Mouse (Mus musculus): ENCODE measurements at regions not wholly inside any gene's neighbourhood (a gene's known extent, or its start where the extent isn't known, plus 50 kb on each side); places are given as distances from the start of the nearest gene placed in this dataset.
A peak's percentile ranks its signal among the peaks of the same experiment; 100 is the strongest.

DNA sequence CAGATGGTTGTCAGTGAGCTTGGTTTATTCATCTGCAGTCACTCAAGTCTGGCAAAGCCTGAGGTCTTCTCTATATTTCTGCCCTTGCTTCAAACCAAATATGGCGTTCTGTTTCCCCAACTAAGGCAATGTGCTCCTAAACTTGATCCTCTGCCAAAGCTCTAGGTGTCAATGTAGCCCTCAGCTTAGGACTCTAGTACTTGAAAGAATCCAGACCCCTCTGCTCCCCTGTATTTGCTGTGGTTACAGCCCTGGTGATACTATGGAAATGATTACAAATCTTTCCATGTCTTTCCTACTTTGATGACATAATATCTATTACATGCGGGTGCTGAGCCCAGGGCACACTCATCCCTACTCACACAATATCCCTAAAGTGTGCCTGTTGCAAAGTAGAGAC is 672.9 kb upstream of the Tbl1xr1 start:
- no peak for DNase-seq

GRCm38 (mm10) chr3:21404058-21404457 is 672.4 kb upstream of the Tbl1xr1 start:
- no peak for DNase-seq

DNA sequence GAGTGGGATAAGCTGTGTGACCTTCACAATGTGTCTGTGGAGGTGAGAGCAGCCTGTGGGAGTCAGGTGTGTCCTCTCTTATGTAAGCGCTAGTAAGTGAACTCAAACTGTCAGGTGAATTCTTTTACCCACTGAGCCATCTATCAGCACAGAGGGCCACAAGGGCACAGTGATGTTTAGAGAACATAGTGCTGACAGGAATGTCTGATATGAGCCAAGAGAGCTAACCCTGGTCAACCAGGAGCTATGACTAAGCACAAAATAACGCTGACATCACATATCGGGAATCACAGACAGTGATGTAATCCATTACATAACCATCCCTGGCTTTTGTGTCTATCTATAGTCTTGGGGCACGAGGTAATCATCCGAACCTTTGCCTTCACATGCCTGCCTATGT is 669.4 kb upstream of the Tbl1xr1 start:
- DNase-seq = peak; percentile 60 to 75

DNA sequence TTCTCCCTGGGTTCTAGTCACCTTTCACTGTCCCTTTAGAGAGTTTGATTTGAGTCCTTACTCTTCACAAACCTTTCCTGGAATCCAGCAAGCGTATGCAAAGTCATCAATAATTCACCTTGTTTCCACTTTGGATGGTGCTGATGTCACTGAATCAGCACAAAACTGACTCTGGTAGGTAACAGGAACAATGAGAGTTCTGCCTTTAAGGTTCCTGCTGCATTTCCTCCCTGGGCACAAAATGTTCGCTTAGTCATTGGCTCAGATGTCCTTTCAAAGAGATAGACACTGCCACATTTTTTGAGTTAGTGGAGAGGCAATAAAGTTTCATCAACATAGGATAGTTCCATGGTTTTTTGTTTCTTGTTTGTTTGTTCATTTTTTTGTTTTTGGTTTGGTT is 664.4 kb upstream of the Tbl1xr1 start:
- DNase-seq = no peak

GRCm38 (mm10) chr3:21423139-21423538 is 653.3 kb upstream of the Tbl1xr1 start:
- DNase-seq = no peak

- no peak for DNase-seq
Measured at GRCm38 (mm10) chr3:21426538-21426937, 649.9 kb upstream of the Tbl1xr1 start.

DNA sequence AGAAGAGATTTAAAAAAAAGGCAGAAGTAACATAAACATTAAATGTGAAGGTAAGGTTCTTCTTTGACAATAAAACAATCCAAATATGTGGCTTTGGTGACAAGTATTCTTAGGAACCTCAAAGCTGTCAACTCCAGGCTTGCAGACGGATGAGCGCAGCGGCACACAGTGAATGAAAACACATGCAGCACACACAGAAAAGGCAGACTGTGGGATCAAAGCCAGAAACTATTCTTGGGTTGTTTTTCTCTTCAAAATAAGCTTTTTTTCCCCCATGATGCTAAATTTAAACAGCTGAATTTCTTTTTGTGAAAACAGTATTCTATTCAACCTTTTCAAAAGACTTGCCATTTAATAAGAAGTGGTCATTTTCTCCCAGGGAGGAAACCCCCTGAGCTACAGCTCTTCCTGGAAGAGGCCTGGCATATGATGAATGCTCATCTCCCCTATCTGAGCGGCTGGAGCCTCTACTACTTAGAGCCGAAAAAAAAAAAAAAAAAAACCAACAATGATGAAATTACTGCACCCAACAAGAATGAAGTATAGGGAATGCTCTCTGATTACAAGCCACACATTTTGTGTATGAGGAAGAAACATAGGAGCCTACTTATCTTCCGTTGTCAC is 648.9 kb upstream of the Tbl1xr1 start:
- peak in 1 of 2 experiments; percentile 18 for DNase-seq

GRCm38 (mm10) chr3:21428120-21428519 is 648.3 kb upstream of the Tbl1xr1 start:
- peak in 1 of 2 experiments; percentile 28 for DNase-seq

- DNase-seq = no peak
Measured at GRCm38 (mm10) chr3:21464245-21464644, 612.2 kb upstream of the Tbl1xr1 start.

GRCm38 (mm10) chr3:21466113-21466645 is 610.3 kb upstream of the Tbl1xr1 start:
- DNase-seq = no peak

GRCm38 (mm10) chr3:21477366-21477765 is 599.1 kb upstream of the Tbl1xr1 start:
- peak; percentile 37 to 58 for DNase-seq

- peak; percentile 63 to 66 for DNase-seq
Measured at GRCm38 (mm10) chr3:21479021-21479795, 597.2 kb upstream of the Tbl1xr1 start.

DNA sequence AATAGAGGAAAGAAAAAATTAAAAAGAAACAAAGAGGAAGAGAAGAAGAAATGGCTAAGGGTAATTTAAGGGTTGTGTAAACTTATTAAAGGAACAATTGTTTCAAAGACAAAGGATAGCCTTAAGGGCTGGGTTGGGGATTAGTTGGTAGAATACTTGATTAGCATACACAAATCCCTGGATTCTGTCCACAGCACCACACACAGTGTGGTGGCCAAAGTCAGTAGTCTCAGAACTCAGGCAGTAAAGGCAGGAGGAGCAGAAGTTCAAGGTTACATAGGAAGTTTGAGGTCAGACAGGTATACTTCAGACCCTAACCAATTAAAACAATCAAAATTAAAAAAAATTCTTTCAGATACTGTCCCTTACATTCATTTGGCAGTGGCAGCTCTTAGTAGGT is 596.6 kb upstream of the Tbl1xr1 start:
- DNase-seq = no peak

GRCm38 (mm10) chr3:21484052-21484451 is 592.4 kb upstream of the Tbl1xr1 start:
- peak in 1 of 2 experiments; percentile 36 for DNase-seq

DNA sequence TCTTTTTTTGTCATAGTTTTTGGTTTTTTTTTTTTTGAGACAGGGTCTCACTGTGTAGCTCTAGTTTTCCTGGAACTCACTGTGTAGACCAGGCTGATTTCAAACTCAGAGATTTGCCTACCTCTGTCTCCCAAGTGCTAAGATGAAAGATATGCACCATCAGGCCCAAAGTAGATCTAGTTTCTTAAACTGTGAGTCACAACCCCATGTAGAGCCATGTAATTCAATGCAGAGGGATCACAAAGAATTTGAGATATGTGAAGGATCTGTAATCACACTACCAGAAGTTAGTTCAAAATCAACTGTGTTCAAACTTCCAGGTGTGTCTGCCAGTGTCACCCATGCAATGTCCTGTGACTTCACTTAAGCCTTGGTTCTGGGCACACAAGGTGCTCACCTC is 591.0 kb upstream of the Tbl1xr1 start:
- DNase-seq = no peak

DNA sequence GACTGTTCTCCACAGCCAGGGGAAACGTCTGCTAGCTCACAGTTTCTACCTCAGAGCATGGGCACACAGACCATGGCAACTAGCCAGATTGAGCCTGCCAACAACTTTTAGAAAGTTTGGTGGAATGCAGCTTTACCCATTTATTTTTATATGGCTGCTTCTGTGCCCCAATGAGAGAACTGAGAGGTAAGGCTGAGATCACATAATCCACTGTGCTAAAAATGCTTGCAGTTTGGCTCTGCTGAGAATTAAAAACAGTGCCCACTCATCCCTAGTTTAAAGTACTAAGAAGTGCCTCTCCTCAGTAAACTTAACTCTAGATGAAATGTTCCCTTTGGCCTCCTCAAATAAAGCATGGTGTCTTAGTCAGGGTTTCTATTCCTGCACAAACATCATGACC is 586.9 kb upstream of the Tbl1xr1 start:
- no peak for DNase-seq

GRCm38 (mm10) chr3:21492413-21492812 is 584.0 kb upstream of the Tbl1xr1 start:
- DNase-seq = no peak

GRCm38 (mm10) chr3:21493384-21493783 is 583.1 kb upstream of the Tbl1xr1 start:
- no peak for DNase-seq

- DNase-seq = no peak
Measured at GRCm38 (mm10) chr3:21494904-21495303, 581.5 kb upstream of the Tbl1xr1 start.

- peak in 1 of 2 experiments; percentile 19 for DNase-seq
Measured at GRCm38 (mm10) chr3:21495651-21496050, 580.8 kb upstream of the Tbl1xr1 start.

DNA sequence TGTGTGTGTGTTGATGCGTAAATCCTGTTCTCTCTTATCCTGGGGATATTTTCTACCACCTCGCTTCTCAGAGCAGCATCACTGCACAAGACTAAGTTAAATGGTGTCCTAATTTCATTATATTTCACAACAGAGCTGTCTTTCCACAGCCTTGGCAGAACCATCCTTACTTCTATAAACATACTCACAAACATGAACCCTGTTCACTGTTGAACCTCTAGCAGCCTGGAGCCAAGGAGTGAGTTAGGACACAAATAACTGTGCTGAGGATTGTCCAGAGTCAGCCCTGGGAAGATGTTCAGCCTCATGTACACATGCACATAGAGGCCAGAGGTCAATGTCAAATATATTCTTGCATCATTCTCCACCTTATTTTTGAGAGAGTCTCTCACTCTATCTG is 580.3 kb upstream of the Tbl1xr1 start:
- no peak for DNase-seq

DNA sequence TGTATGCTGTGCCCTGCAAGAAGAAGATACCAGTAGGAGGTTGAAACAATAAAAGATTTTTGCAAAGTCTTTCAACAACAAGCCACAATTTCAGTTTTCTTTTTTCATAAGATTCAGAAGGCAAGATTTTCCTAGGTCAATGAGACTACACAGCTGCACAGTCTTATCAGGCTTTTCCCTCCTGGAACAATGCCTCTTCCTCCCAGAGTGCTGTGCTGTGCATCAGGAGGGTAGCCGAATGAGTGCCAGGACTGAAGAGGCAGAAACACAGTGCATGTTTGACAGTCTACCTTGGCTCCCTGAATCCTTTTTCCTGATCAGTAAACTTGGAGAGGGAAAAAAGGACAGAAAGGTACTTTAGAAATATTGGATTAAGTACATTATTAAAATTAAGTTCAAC is 579.4 kb upstream of the Tbl1xr1 start:
- peak; percentile 77 to 81 for DNase-seq

- no peak for DNase-seq
Measured at GRCm38 (mm10) chr3:21507655-21508054, 568.8 kb upstream of the Tbl1xr1 start.

- no peak for DNase-seq
Measured at GRCm38 (mm10) chr3:21512081-21512480, 564.4 kb upstream of the Tbl1xr1 start.

Data from heart, adult 18-20 months (tissue).